Comparison of ENCODE assay signal across 27 mouse cellular contexts in genomic region chr9:114410313-114410862, GRCm38 (mm10). TPM values are rescaled to one million over a fixed set of nuclear protein-coding genes. Genes with fewer than 3 reads are reported as not detected.
A peak's percentile ranks its signal among the peaks of the same experiment; 100 is the strongest.
DNase-seq lines count a peak whose midpoint lies in the region; ATAC-seq and TF ChIP-seq lines count a peak whose summit lies in the region.
"Had no signal": no experiment of that assay in that cellular context is flagged by ENCODE, and none has a peak within 500 bp of the region (broad histone marks: within the 10 kb centered on the region; RNA-seq: fewer than 3 reads in every experiment).

No protein-coding gene starts in this region.

- no peaks in the 10 kb centered on the region; the same call in 1 of the 2 replicates for H3K9me3 ChIP-seq in kidney, embryonic 15.5 days (replicated peaks)
- no peaks in the 10 kb centered on the region for H3K9me3 ChIP-seq in kidney, postnatal 0 days (replicated peaks; ENCODE audit: low read length)
- H3K9me3 ChIP-seq: heart, embryonic 13.5 days; hindbrain, embryonic 15.5 days had no signal

- no peak overlapping the region for H3K9ac ChIP-seq in kidney, embryonic 15.5 days
- H3K9ac ChIP-seq in kidney, postnatal 0 days (ENCODE audit: low read depth, low read length) = no peak overlapping the region
- H3K9ac ChIP-seq: embryonic facial prominence, embryonic 13.5 days; forebrain, embryonic 13.5 days; heart, embryonic 13.5 days; hindbrain, embryonic 12.5 days; hindbrain, embryonic 15.5 days had no signal

- H3K4me2 ChIP-seq in kidney, embryonic 15.5 days = no peak overlapping the region
- no peak overlapping the region for H3K4me2 ChIP-seq in kidney, postnatal 0 days (ENCODE audit: low read length)
- H3K4me2 ChIP-seq: embryonic facial prominence, embryonic 13.5 days; forebrain, embryonic 13.5 days; heart, embryonic 13.5 days; hindbrain, embryonic 12.5 days; hindbrain, embryonic 15.5 days had no signal

- WGBS in kidney, adult 2 months = 52% methylated on average over 11 of the region's 11 CpGs
- 65% methylated on average over 11 of the region's 11 CpGs for WGBS in kidney, embryonic 15.5 days
- WGBS in kidney, postnatal 0 days = 60% methylated on average over 11 of the region's 11 CpGs

- no peak for TF ChIP-seq POLR2A in kidney, adult 2 months (IDR thresholded peaks at IDR 0.05; ENCODE audit: low read depth, low read length)

- H3K4me3 ChIP-seq in kidney, adult 2 months (ENCODE audit: insufficient read depth, low read depth, low read length) = no peak overlapping the region
- no peak overlapping the region for H3K4me3 ChIP-seq in kidney, embryonic 15.5 days (replicated peaks)
- H3K4me3 ChIP-seq in kidney, postnatal 0 days (replicated peaks; ENCODE audit: low read depth, low read length) = no peak overlapping the region
- H3K4me3 ChIP-seq: embryonic facial prominence, embryonic 10.5 days; embryonic facial prominence, embryonic 13.5 days; erythroblast, embryonic 14.5 days; forebrain, embryonic 10.5 days; forebrain, embryonic 13.5 days; heart, adult 2 months; heart, embryonic 10.5 days; heart, embryonic 13.5 days; hindbrain, embryonic 12.5 days; hindbrain, embryonic 15.5 days had no signal

- no peaks in the 10 kb centered on the region for H3K36me3 ChIP-seq in kidney, adult 2 months (ENCODE audit: control insufficient read depth, insufficient read depth, low read length)
- peaks cover 69% of the 10 kb centered on the region for H3K36me3 ChIP-seq in kidney, embryonic 15.5 days
- peaks cover 15% of the 10 kb centered on the region; the same call in 1 of the 2 replicates for H3K36me3 ChIP-seq in kidney, postnatal 0 days (ENCODE audit: insufficient read depth, low read length)

- peaks cover 40% of the 10 kb centered on the region for H3K4me1 ChIP-seq in kidney, adult 2 months (ENCODE audit: control insufficient read depth, insufficient read depth, low read length)
- H3K4me1 ChIP-seq in kidney, embryonic 15.5 days = peaks cover 7% of the 10 kb centered on the region; the same call in 1 of the 2 replicates
- H3K4me1 ChIP-seq in kidney, postnatal 0 days (replicated peaks; ENCODE audit: insufficient read depth, low read length) = 0 out of 2 replicates have a peak, but pooled peaks cover 3% of the 10 kb centered on the region
- H3K4me1 ChIP-seq: embryonic facial prominence, embryonic 10.5 days; embryonic facial prominence, embryonic 13.5 days; forebrain, embryonic 10.5 days; forebrain, embryonic 13.5 days; hindbrain, embryonic 12.5 days; hindbrain, embryonic 15.5 days had no signal

- peak; percentile 50; the same call in 1 of the 2 replicates for ATAC-seq in kidney, embryonic 15.5 days (replicated peaks; ENCODE audit: low FRiP score)
- 0 out of 2 replicates have a peak, but pooled peaks have one; percentile 8 for ATAC-seq in kidney, postnatal 0 days (replicated peaks; ENCODE audit: low FRiP score, low read depth)
- ATAC-seq: forebrain, embryonic 13.5 days; forebrain, embryonic 16.5 days had no signal

- DNase-seq in kidney, adult 2 months = peak; percentile 56
- DNase-seq in kidney, adult 11 months = no peak
- no peak for DNase-seq in kidney, adult 18-20 months
- DNase-seq in kidney, postnatal 0 days (ENCODE audit: low spot score) = peak; percentile 28
- no peak for DNase-seq in cerebellum, adult 11 months
- no peak for DNase-seq in B cell, adult 2 months
- DNase-seq: adrenal gland, adult 2 months; adrenal gland, postnatal 14 days; cerebellum, adult 11-12 months; cerebellum, adult 8-10 months; cerebellum, postnatal 36 days; embryo, embryonic 11 days; gastrocnemius, postnatal 10 days; gastrocnemius, postnatal 36 days; heart, adult 2 months had no signal

- TF ChIP-seq CTCF in kidney, adult 2 months (conservative IDR thresholded peaks at IDR 0.05; ENCODE audit: insufficient read depth, insufficient read length, low read depth, low read length) = no peak
- no peak for TF ChIP-seq CTCF in kidney, postnatal 0 days (IDR thresholded peaks at IDR 0.05; ENCODE audit: low read depth)

- no peak overlapping the region for H3K27ac ChIP-seq in kidney, adult 2 months (ENCODE audit: insufficient read depth, low read depth, low read length)
- 0 out of 2 replicates have a peak overlapping the region, but pooled peaks have one; percentile 27 for H3K27ac ChIP-seq in kidney, embryonic 15.5 days
- peak overlapping the region; percentile 31; the same call in 1 of the 2 replicates for H3K27ac ChIP-seq in kidney, postnatal 0 days
- H3K27ac ChIP-seq: embryonic facial prominence, embryonic 10.5 days; embryonic facial prominence, embryonic 13.5 days; forebrain, embryonic 10.5 days; forebrain, embryonic 13.5 days; heart, adult 2 months; heart, embryonic 10.5 days; heart, embryonic 13.5 days; hindbrain, embryonic 12.5 days; hindbrain, embryonic 15.5 days had no signal

- no peaks in the 10 kb centered on the region for H3K27me3 ChIP-seq in kidney, adult 2 months (replicated peaks; ENCODE audit: control insufficient read depth, insufficient read depth, low read length)
- no peaks in the 10 kb centered on the region for H3K27me3 ChIP-seq in kidney, embryonic 15.5 days
- H3K27me3 ChIP-seq in kidney, postnatal 0 days (ENCODE audit: insufficient read depth, low read length) = no peaks in the 10 kb centered on the region
- H3K27me3 ChIP-seq: CH12.LX; embryonic facial prominence, embryonic 13.5 days; forebrain, embryonic 13.5 days; heart, embryonic 13.5 days; hindbrain, embryonic 12.5 days; hindbrain, embryonic 15.5 days had no signal

RNA-seq across cellular contexts. Expression of gene Tmppe, which starts 9.5 kb away (rescaled TPM):
- polyA plus RNA-seq in kidney, adult 2 months (2012; rRNA removed) = 11.4 and 15.7 TPM in 2 replicates
- 11.0 and 12.5 TPM in 2 replicates for polyA plus RNA-seq in kidney, embryonic 15.5 days (2015; fragmentation: Nextera tagmentation; extraction: Ambion mirVana)
- 7.0 and 9.7 TPM in 2 replicates for polyA plus RNA-seq in kidney, postnatal 0 days (2015; fragmentation: Nextera tagmentation; extraction: Ambion mirVana)

RNA-seq across cellular contexts. Expression of gene Glb1, which starts 9.5 kb away (rescaled TPM):
- 144 and 165 TPM in 2 replicates for polyA plus RNA-seq in kidney, adult 2 months (2012; rRNA removed)
- 54.0 and 58.4 TPM in 2 replicates for polyA plus RNA-seq in kidney, embryonic 15.5 days (2015; fragmentation: Nextera tagmentation; extraction: Ambion mirVana)
- 77.9 and 85.5 TPM in 2 replicates for polyA plus RNA-seq in kidney, postnatal 0 days (2015; fragmentation: Nextera tagmentation; extraction: Ambion mirVana)

RNA-seq across cellular contexts. Expression of gene Crtap, which starts 19.9 kb away (rescaled TPM):
- polyA plus RNA-seq in kidney, adult 2 months (2012; rRNA removed) = 86.3 and 98.7 TPM in 2 replicates
- polyA plus RNA-seq in kidney, embryonic 15.5 days (2015; fragmentation: Nextera tagmentation; extraction: Ambion mirVana) = 128 and 138 TPM in 2 replicates
- 133 and 140 TPM in 2 replicates for polyA plus RNA-seq in kidney, postnatal 0 days (2015; fragmentation: Nextera tagmentation; extraction: Ambion mirVana)

Comparison
In these comparisons a context has a peak if more than half of its experiments do, and no peak if none do; other contexts are left out.
1. DNase-seq: peak in kidney, adult 2 months (single experiment) and kidney, postnatal 0 days (single experiment); none in kidney, adult 11 months (single experiment), kidney, adult 18-20 months (single experiment), cerebellum, adult 11 months (single experiment) and B cell, adult 2 months (0 of 2).